Mouse (Mus musculus) heart, postnatal 0 days (tissue): ENCODE results near the gene Timm17a. TPM values are rescaled to one million over a fixed set of nuclear protein-coding genes. Genes with fewer than 3 reads are reported as not detected.

Experiments
- ATAC-seq: fragments of 200-750 bp; cut with Nextera tagmentation; 2 replicates; pipeline ENCODE4 v1.8.0; 2017; ENCODE audit warnings: low read depth, moderate number of reproducible peaks, moderate library complexity; ENCODE audit not compliant: insufficient read depth
- DNase-seq: peaks from one replicate; pipeline ENCODE4 v3.0.0-alpha.2; 2016; ENCODE audit warnings: low spot score
- H3K27ac ChIP-seq: fragments of 300-500 bp; sonication (generic); 2 replicates; pipeline ENCODE4 v1.5.1; 2014; ENCODE audit warnings: low read depth, mild to moderate bottlenecking
- H3K27me3 ChIP-seq: fragments of 300-500 bp; sonication (generic); 2 replicates; pipeline ENCODE4 v1.6.1; 2014; ENCODE audit warnings: low read length, mixed read lengths; ENCODE audit not compliant: control insufficient read depth, insufficient read depth
- H3K36me3 ChIP-seq: fragments of 300-500 bp; sonication (generic); replicated peaks from 2 replicates; pipeline ENCODE4 v1.6.1; 2014; ENCODE audit warnings: low read length, mixed read lengths; ENCODE audit not compliant: control insufficient read depth, insufficient read depth
- H3K4me1 ChIP-seq: fragments of 300-500 bp; sonication (generic); 2 replicates; pipeline ENCODE4 v1.6.1; 2014; ENCODE audit warnings: antibody characterized with exemption; ENCODE audit not compliant: control insufficient read depth, insufficient read depth
- H3K4me2 ChIP-seq: fragments of 300-500 bp; sonication (generic); 2 replicates; pipeline ENCODE4 v1.6.1; 2014; ENCODE audit warnings: low read depth, mild to moderate bottlenecking, low read length, moderate library complexity
- H3K4me3 ChIP-seq: fragments of 300-500 bp; sonication (generic); 2 replicates; pipeline ENCODE4 v1.5.1; 2014; ENCODE audit warnings: low read depth, low read length
- H3K9ac ChIP-seq: fragments of 300-500 bp; sonication (generic); replicated peaks from 2 replicates; pipeline ENCODE4 v1.6.1; 2014; ENCODE audit warnings: low read depth, low read length, mixed read lengths
- H3K9me3 ChIP-seq: fragments of 300-500 bp; sonication (generic); replicated peaks from 2 replicates; pipeline ENCODE4 v1.6.1; 2016; ENCODE audit warnings: low read length; ENCODE audit not compliant: control insufficient read depth
- CTCF ChIP-seq: IDR thresholded peaks from 2 replicates; pipeline ENCODE4 v1.5.1; 2016; ENCODE audit warnings: antibody characterized with exemption, control low read depth, low read depth
- EP300 ChIP-seq: IDR thresholded peaks from 2 replicates; pipeline ENCODE4 v1.6.1; 2016; ENCODE audit warnings: antibody characterized with exemption, low read depth
- WGBS: fragments of 180-500 bp; shearing (Covaris S2); extraction: QIAGEN DNeasy Blood & Tissue Kit; methylation state at CpG from one replicate; pipeline ENCODE4 v1.1.7; 2014; 5-methylcytosine and 5-hydroxymethylcytosine counted together
- polyA plus RNA-seq: library from polyadenylated mRNA; unstranded; fragments of >200 nt; fragmentation: Nextera tagmentation; extraction: Ambion mirVana; gene quantifications from 2 replicates; pipeline ENCODE4 v1.2.1, GENCODE M21; 2015
- total RNA-seq: library from RNA; depleted of rRNA; stranded (reverse); fragments of >200 nt; gene quantifications from 2 replicates; pipeline ENCODE4 v1.2.3, GENCODE M21; 2014; ENCODE audit warnings: low replicate concordance

Timm17a gene
- total and polyA plus RNA-seq, 2 experiments from 2014 or later, result 230 to 685 TPM

GRCm38 (mm10) chr1:135262329-135262728, 51.2 kb downstream of the Timm17a start:
- WGBS, result 81% methylated on average over 3 of the region's 3 CpGs
- H3K9ac ChIP-seq, result no peak overlapping the region
- H3K4me2 ChIP-seq, result no peak overlapping the region
- H3K36me3 ChIP-seq, result peaks cover 54% of the 10 kb centered on the region
- ATAC-seq (no peak), DNase-seq (no peak)
- peaks cover 4% of the 10 kb centered on the region; the same call in 1 of the 2 replicates for H3K4me1 ChIP-seq
- TF ChIP-seq CTCF, result no peak
- TF ChIP-seq EP300, result no peak
- no peak overlapping the region for H3K27ac ChIP-seq
- peaks cover 7% of the 10 kb centered on the region; the same call in 1 of the 2 replicates for H3K27me3 ChIP-seq
- H3K4me3 ChIP-seq, result no peak overlapping the region
- H3K9me3 ChIP-seq, result no peaks in the 10 kb centered on the region

- H3K27me3 ChIP-seq, result peaks cover 17% of the 10 kb centered on the region
- 75% methylated on average over 6 of the region's 6 CpGs for WGBS
- peak overlapping the region; percentile 20; the same call in 1 of the 2 replicates for H3K27ac ChIP-seq
- DNase-seq (no peak), ATAC-seq (no peak)
- no peak overlapping the region for H3K4me2 ChIP-seq
- no peak overlapping the region for H3K4me3 ChIP-seq
- peaks cover 40% of the 10 kb centered on the region for H3K36me3 ChIP-seq
- H3K4me1 ChIP-seq, result peaks cover 4% of the 10 kb centered on the region; the same call in 1 of the 2 replicates
- H3K9ac ChIP-seq, result no peak overlapping the region; the same call in 1 of the 2 replicates
- TF ChIP-seq CTCF, result no peak
- TF ChIP-seq EP300, result no peak
- H3K9me3 ChIP-seq, result no peaks in the 10 kb centered on the region
These were observed 52.6 kb downstream of the Timm17a start for GRCm38 (mm10) chr1:135260931-135261330.

- Histone ChIP-seq H3K36me3 (peaks cover 22% of the 10 kb centered on the region), H3K9me3 (no peaks in the 10 kb centered on the region), H3K4me3 (peak overlapping the region; percentile 27), H3K4me1 (peaks cover 4% of the 10 kb centered on the region; the same call in 1 of the 2 replicates), H3K9ac (no peak overlapping the region), H3K27me3 (peaks cover 26% of the 10 kb centered on the region), H3K27ac (no peak overlapping the region), H3K4me2 (peak overlapping the region; percentile 62)
- 3% methylated on average over 10 of the region's 10 CpGs for WGBS
- DNase-seq (peak; percentile 87), ATAC-seq (peak; percentile 58; the same call in 1 of the 2 replicates)
- TF ChIP-seq CTCF (peak; percentile 91), EP300 (no peak)
These were observed 54.5 kb downstream of the Timm17a start for GRCm38 (mm10) chr1:135259128-135259436.

- Histone ChIP-seq H3K9ac (no peak within 1 kb of the TSS; the same call in 1 of the 2 replicates), H3K4me2 (peak within 1 kb of the TSS; percentile 62), H3K4me3 (peak within 1 kb of the TSS; percentile 27), H3K27ac (no peak within 1 kb of the TSS), H3K27me3 (peaks cover 26% of the 10 kb centered on the region), H3K4me1 (peaks cover 4% of the 10 kb centered on the region; the same call in 1 of the 2 replicates), H3K9me3 (no peaks in the 10 kb centered on the region), H3K36me3 (peaks cover 16% of the 10 kb centered on the region)
- peak; percentile 24; the same call in 1 of the 2 replicates for ATAC-seq
- TF ChIP-seq EP300, result no peak
- TF ChIP-seq CTCF, result no peak
- WGBS, result 13% methylated on average over 19 of the region's 19 CpGs
- DNase-seq, result peak; percentile 45
These were observed 55.0 kb downstream of the Timm17a start, which contains the start of gene Elf3 for GRCm38 (mm10) chr1:135258380-135259127. Elf3 (minus strand) TSS chr1:135258568.

- no peak overlapping the region for H3K27ac ChIP-seq
- H3K4me2 ChIP-seq, result no peak overlapping the region
- no peak for ATAC-seq
- TF ChIP-seq CTCF (no peak), EP300 (no peak)
- peaks cover 12% of the 10 kb centered on the region; the same call in 1 of the 2 replicates for H3K4me1 ChIP-seq
- H3K4me3 ChIP-seq, result no peak overlapping the region
- H3K9ac ChIP-seq, result no peak overlapping the region
- peaks cover 30% of the 10 kb centered on the region for H3K27me3 ChIP-seq
- no peaks in the 10 kb centered on the region for H3K9me3 ChIP-seq
- no peak for DNase-seq
- H3K36me3 ChIP-seq, result no peaks in the 10 kb centered on the region
- 73% methylated on average over 6 of the region's 6 CpGs for WGBS
These were observed 57.3 kb downstream of the Timm17a start for GRCm38 (mm10) chr1:135256299-135256698.
